Mouse (Mus musculus) embryonic facial prominence, embryonic 10.5 days (tissue): ENCODE measurements at regions not wholly inside any gene's neighbourhood (a gene's known extent, or its start where the extent isn't known, plus 50 kb on each side); places are given as distances from the start of the nearest gene placed in this dataset.
"Not testable (repeated sequence)": the region's sequence is repeated elsewhere in the genome, so short reads cannot be mapped to it uniquely, and the experiment has no call there.

Experiments
- DNase-seq: peaks from one replicate; pipeline ENCODE4 v3.0.0-alpha.2; 2017; ENCODE audit warnings: low spot score
- H3K27ac ChIP-seq: fragments of 300-500 bp; sonication (generic); replicated peaks from 2 replicates; pipeline ENCODE4 v1.5.1; 2016; ENCODE audit warnings: mild to moderate bottlenecking
- H3K27me3 ChIP-seq: fragments of 300-500 bp; sonication (generic); replicated peaks from 2 replicates; pipeline ENCODE4 v1.6.1; 2016; ENCODE audit warnings: low read depth, mild to moderate bottlenecking; ENCODE audit not compliant: poor library complexity, severe bottlenecking
- H3K36me3 ChIP-seq: fragments of 300-500 bp; sonication (generic); replicated peaks from 2 replicates; pipeline ENCODE4 v1.6.1; 2016; ENCODE audit warnings: mild to moderate bottlenecking, moderate library complexity
- H3K4me1 ChIP-seq: fragments of 300-500 bp; sonication (generic); 2 replicates; pipeline ENCODE4 v1.6.1; 2016
- H3K4me3 ChIP-seq: fragments of 300-500 bp; sonication (generic); 2 replicates; pipeline ENCODE4 v1.5.1; 2016; ENCODE audit warnings: mild to moderate bottlenecking, moderate library complexity
- H3K9me3 ChIP-seq: fragments of 300-500 bp; sonication (generic); 2 replicates; pipeline ENCODE4 v1.6.1; 2016; ENCODE audit warnings: mild to moderate bottlenecking
- WGBS: fragments of 180-500 bp; shearing (Covaris S2); methylation state at CpG from one replicate; pipeline ENCODE4 v1.1.7; 2016; 5-methylcytosine and 5-hydroxymethylcytosine counted together

GRCm38 (mm10) chr10:70841179-70841578, 185.4 kb upstream of the Phyhipl start:
- 91% methylated on average over 2 of the region's 2 CpGs for WGBS
- not testable (repeated sequence) for DNase-seq, H3K36me3 ChIP-seq, H3K27me3 ChIP-seq, H3K27ac ChIP-seq, H3K4me1 ChIP-seq, H3K9me3 ChIP-seq, H3K4me3 ChIP-seq

DNA sequence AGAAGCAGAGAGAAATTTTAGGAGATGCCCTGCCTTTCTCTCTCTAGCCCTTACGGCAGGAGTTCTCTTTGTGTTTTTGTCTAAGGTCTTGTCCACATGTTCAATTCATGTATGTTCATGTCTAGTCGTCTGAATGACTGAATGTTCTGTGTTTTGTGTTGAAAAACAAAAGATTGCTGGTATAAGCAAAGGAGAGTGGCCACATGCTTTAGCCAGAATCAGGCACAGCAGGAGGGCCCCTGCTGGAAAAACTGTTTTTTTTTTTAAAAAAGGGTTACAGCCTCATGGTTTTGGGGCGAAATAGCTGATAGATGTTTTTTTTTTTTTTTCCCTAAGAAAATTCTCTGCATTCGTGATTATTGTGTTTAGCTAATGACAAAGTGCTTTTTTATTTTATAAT, 182.4 kb upstream of the Phyhipl start:
- 88% methylated on average over 4 of the region's 4 CpGs for WGBS
- no peaks in the 10 kb centered on the region for H3K4me1 ChIP-seq
- H3K36me3 ChIP-seq: no peaks in the 10 kb centered on the region
- no peak for DNase-seq
- no peak overlapping the region for H3K27ac ChIP-seq
- H3K9me3 ChIP-seq: peaks cover 7% of the 10 kb centered on the region; the same call in 1 of the 2 replicates
- no peak overlapping the region for H3K4me3 ChIP-seq
- H3K27me3 ChIP-seq: no peaks in the 10 kb centered on the region

DNA sequence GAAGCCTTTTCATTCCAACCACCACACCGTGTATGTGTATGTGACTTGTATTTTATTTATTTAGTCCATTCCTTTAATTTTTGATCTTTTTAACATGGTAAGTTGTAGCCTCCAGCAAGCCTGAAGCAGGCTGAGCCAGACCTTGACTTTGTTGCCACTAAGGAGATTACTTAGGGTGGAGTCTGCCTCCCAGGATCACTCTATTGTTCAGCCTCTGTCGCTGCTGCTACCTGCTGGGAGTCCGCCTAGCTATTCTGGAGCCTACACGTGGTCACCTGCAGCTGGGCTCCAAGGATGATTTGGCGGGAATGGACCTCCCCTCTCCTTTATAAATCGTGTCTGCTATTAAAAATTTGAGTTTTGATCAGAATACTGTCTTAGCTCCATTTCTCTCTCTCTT, 181.6 kb upstream of the Phyhipl start:
- DNase-seq: no peak
- H3K9me3 ChIP-seq: peaks cover 7% of the 10 kb centered on the region; the same call in 1 of the 2 replicates
- H3K4me1 ChIP-seq: no peaks in the 10 kb centered on the region
- no peak overlapping the region for H3K4me3 ChIP-seq
- H3K27me3 ChIP-seq: no peaks in the 10 kb centered on the region
- no peak overlapping the region for H3K27ac ChIP-seq
- 83% methylated on average over 6 of the region's 6 CpGs for WGBS
- no peaks in the 10 kb centered on the region for H3K36me3 ChIP-seq

GRCm38 (mm10) chr10:70832616-70833015, 176.9 kb upstream of the Phyhipl start:
- H3K27ac ChIP-seq: no peak overlapping the region
- H3K4me1 ChIP-seq: no peaks in the 10 kb centered on the region
- H3K9me3 ChIP-seq: 0 out of 2 replicates have a peak, but pooled peaks cover under 1% of the 10 kb centered on the region
- H3K4me3 ChIP-seq: no peak overlapping the region
- 51% methylated on average over 4 of the region's 4 CpGs for WGBS
- no peaks in the 10 kb centered on the region for H3K36me3 ChIP-seq
- no peak for DNase-seq
- no peaks in the 10 kb centered on the region for H3K27me3 ChIP-seq

- Histone ChIP-seq H3K9me3 (no peaks in the 10 kb centered on the region), H3K36me3 (no peaks in the 10 kb centered on the region), H3K4me3 (no peak overlapping the region), H3K4me1 (no peaks in the 10 kb centered on the region), H3K27me3 (no peaks in the 10 kb centered on the region), H3K27ac (no peak overlapping the region)
- no peak for DNase-seq
- 43% methylated on average over 4 of the region's 4 CpGs for WGBS
Observed at GRCm38 (mm10) chr10:70828217-70828616, 172.5 kb upstream of the Phyhipl start.

DNA sequence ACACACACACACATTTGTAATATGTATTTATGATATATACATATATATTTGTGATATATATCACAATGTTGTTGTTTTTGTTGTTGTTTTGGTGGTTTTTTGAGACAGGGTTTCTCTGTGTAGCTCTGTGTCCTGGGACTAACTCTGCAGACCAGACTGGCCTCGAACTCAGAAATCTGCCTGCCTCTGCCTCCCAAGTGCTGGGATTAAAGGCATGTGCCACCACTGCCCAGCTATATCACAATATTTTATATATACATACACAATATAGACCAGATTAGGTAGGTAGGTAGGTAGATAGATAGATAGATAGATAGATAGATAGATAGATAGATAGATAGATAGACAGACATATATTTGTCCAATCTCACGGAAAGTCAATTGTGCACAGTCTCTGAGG, 171.8 kb upstream of the Phyhipl start:
- H3K27ac ChIP-seq, H3K36me3 ChIP-seq, H3K27me3 ChIP-seq, DNase-seq, H3K4me1 ChIP-seq, H3K9me3 ChIP-seq, H3K4me3 ChIP-seq: not testable (repeated sequence)
- WGBS: 98% methylated on average over 2 of the region's 2 CpGs

DNA sequence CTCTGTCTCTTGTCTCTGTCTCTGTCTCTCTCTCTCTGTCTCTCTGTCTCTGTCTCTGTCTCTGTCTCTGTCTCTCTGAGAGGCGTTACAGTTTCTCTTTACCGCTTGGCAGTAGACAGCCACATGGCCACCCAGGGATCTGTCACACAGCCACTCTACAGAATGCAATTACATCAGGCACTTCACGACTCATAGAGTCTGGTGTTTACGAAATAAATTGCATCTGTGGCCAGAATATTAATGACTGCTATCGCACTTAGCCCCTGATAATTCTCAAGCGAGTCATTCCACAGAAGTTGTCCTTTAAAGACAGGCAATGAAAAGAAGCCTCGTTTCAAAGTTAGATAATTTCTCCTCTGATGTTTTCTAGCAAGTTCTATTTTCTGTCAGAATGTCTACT, 170.9 kb upstream of the Phyhipl start:
- 89% methylated on average over 7 of the region's 7 CpGs for WGBS
- no peak for DNase-seq
- Histone ChIP-seq H3K9me3 (no peaks in the 10 kb centered on the region), H3K36me3 (no peaks in the 10 kb centered on the region), H3K4me3 (no peak overlapping the region), H3K27ac (no peak overlapping the region), H3K4me1 (no peaks in the 10 kb centered on the region), H3K27me3 (no peaks in the 10 kb centered on the region)

GRCm38 (mm10) chr10:70825451-70825850, 169.7 kb upstream of the Phyhipl start:
- H3K9me3 ChIP-seq: no peaks in the 10 kb centered on the region
- H3K27me3 ChIP-seq: no peaks in the 10 kb centered on the region
- 75% methylated on average over 4 of the region's 4 CpGs for WGBS
- no peak overlapping the region for H3K4me3 ChIP-seq
- H3K27ac ChIP-seq: no peak overlapping the region
- no peaks in the 10 kb centered on the region for H3K36me3 ChIP-seq
- H3K4me1 ChIP-seq: no peaks in the 10 kb centered on the region
- no peak for DNase-seq

- Histone ChIP-seq H3K27me3 (no peaks in the 10 kb centered on the region), H3K4me3 (no peak overlapping the region), H3K4me1 (no peaks in the 10 kb centered on the region), H3K27ac (no peak overlapping the region), H3K36me3 (no peaks in the 10 kb centered on the region), H3K9me3 (no peaks in the 10 kb centered on the region)
- no peak for DNase-seq
- WGBS: 91% methylated on average over 5 of the region's 5 CpGs
Observed at GRCm38 (mm10) chr10:70824461-70824860, 168.7 kb upstream of the Phyhipl start.

GRCm38 (mm10) chr10:70819951-70820350, 164.2 kb upstream of the Phyhipl start:
- H3K27ac ChIP-seq: no peak overlapping the region
- 75% methylated on average over 2 of the region's 2 CpGs for WGBS
- no peak overlapping the region for H3K4me3 ChIP-seq
- H3K27me3 ChIP-seq: no peaks in the 10 kb centered on the region
- no peaks in the 10 kb centered on the region for H3K36me3 ChIP-seq
- DNase-seq: no peak
- H3K9me3 ChIP-seq: no peaks in the 10 kb centered on the region
- no peaks in the 10 kb centered on the region for H3K4me1 ChIP-seq

DNA sequence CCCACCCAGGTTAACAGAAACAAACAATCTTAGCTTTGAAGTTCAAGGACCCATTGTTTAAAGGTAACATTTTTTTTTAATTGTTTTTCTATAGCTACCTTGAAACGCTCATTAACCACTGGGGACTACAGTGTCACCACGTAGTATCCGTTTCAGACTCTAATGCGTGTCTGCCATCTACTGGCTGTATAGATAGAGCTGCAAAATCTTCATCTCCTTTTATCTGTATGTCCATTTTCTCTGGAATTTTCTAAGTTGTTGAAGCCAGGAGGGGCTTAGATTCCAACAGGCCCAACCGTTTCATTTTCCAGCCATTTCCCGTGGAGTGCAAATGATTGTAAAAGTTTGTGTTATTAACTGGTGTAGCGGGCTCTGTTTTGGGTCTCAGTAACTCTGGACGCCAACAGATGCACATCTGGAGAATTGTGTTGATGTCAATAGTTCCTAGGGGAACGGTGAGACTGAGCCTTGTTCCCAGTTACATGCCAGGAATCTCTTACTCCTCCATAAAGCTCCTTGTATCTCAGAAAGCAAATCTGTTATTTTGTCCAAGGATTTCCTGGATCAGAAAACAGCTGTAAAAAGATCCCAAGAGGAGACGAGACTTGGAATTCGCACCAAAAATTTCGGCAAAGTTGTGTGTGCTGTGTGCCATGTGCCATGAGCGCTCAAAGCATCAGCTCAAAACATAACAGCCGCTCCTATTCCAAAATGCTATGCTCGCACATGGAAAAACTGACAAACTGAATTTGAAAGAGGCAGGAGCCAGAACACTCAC, 158.8 kb upstream of the Phyhipl start:
- 69% methylated on average over 15 of the region's 15 CpGs for WGBS
- H3K4me1 ChIP-seq: no peaks in the 10 kb centered on the region
- DNase-seq: no peak
- no peaks in the 10 kb centered on the region for H3K36me3 ChIP-seq
- H3K9me3 ChIP-seq: no peaks in the 10 kb centered on the region
- H3K4me3 ChIP-seq: no peak overlapping the region
- no peaks in the 10 kb centered on the region for H3K27me3 ChIP-seq
- no peak overlapping the region for H3K27ac ChIP-seq

DNA sequence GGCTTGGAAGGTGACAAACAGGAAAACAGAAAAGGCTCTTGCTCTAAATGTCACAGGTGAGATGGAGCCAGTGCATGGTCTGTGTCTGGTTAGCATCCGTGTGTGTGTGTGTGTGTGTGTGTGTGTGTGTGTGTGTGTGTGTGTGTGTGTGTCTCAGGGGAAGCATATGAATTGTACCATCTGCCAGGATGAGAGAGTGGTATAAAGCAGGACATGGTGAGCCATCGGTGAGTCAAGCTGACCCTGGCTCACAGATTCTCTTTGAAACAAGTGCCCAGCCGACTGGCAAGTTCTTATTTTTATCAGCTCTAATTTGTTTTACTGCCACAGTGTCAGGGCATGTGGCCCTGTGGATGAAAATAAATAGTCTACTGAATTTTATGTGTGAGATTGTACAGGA, 153.6 kb upstream of the Phyhipl start:
- no peaks in the 10 kb centered on the region for H3K9me3 ChIP-seq
- H3K27me3 ChIP-seq: no peaks in the 10 kb centered on the region
- 82% methylated on average over 3 of the region's 3 CpGs for WGBS

GRCm38 (mm10) chr10:70806786-70807385, 151.1 kb upstream of the Phyhipl start:
- no peak for DNase-seq
- Histone ChIP-seq H3K9me3 (no peaks in the 10 kb centered on the region), H3K4me3 (no peak overlapping the region), H3K4me1 (peaks cover 7% of the 10 kb centered on the region; the same call in 1 of the 2 replicates), H3K36me3 (no peaks in the 10 kb centered on the region), H3K27me3 (no peaks in the 10 kb centered on the region), H3K27ac (no peak overlapping the region)
- WGBS: 43% methylated on average over 9 of the region's 9 CpGs

More for the DNA sequence above, 153.6 kb upstream of the Phyhipl start:
- Histone ChIP-seq H3K4me1 (peaks cover 7% of the 10 kb centered on the region; the same call in 1 of the 2 replicates), H3K36me3 (no peaks in the 10 kb centered on the region), H3K4me3 (no peak overlapping the region), H3K27ac (no peak overlapping the region)
- no peak for DNase-seq
